Mouse (Mus musculus) erythroid progenitor cell, adult 5-6 weeks (primary cell): Measurements from ENCODE around the gene Gm19345. TPM values are rescaled to one million over a fixed set of nuclear protein-coding genes. Genes with fewer than 3 reads are reported as not detected.
A peak's percentile ranks its signal among the peaks of the same experiment; 100 is the strongest.

ENCODE experiments used
- ATAC-seq: replicated peaks from 2 replicates; pipeline ENCODE4 v1.8.0; 2016; ENCODE audit warnings: moderate number of reproducible peaks, mild to moderate bottlenecking, moderate TSS enrichment, inconsistent platforms; ENCODE audit not compliant: poor library complexity, low FRiP score, severe bottlenecking
- total RNA-seq, 2 experiments: library from RNA; stranded (forward) in 1 of 2; stranded (reverse) in 1 of 2; fragments of 150-400 nt in 1 of 2; fragments of 186-747, 209-891 nt in 1 of 2; gene quantifications; 2 replicates each; pipeline versions ENCODE4 v1.2.3 to v1.2.4; 2015 to 2017; ENCODE audit warnings: low replicate concordance in 2 of 2

Gm19345 gene
- total RNA-seq, 2 experiments from 2014 or later = not detected

DNA sequence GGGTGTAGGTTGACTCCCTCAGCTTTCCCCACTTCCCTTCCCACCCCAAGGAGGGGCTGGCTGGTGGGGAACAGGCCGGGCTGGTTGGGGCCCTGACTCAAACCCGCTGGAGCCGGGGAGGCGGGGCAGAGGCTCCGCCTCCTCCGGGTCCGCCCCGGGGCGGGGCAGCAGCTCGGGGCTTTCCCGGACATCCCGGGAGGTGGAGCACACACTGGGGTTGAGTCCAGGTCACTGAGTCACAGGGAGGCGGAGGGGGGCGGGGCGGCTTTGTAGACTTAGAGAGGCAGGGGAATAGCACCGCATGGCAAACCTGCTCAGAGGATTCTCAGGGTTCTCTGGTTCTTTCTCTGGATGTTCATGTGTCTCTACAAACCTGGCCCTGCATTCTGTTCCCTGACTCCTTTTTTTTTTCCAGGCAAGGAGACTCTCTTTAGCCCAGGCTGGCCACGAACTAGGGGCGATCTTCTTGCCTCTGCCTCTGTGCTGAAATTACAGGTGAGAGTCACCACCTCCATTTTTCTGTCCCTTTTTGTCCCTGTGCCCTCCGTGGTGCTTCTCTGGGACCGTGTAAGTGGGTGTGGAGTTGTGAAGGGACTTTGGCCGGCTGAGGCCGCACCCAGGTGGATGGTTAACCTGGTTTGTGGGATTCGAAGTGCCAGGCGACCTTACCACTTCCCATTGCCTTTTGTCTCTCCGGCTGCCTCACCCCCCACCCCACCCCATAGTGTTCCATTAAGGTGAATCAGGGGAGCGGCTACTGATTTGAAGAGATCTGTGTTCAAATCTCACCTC lies 27.4 kb upstream of the Gm19345 start:
- ATAC-seq = no peak

DNA sequence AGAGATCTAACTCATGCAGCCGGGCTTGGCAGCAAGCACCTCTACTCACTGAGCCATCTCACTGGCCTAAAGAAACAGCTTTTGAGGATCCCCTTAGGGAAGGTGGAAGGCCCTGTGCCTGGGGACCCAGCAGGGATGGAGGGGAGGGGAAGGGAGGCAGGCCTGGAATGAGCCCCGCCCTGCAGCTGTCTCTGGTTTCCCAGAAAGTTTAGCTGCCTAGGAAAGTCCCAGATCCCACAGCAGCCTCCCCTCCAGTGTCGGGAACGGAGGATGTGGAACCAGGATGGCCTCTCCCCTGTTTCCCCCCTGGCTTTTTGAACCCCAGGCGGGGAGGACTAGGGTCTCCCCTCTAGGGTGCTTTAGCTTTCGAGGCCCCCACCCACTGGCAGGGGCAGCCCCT lies 25.0 kb upstream of the Gm19345 start:
- ATAC-seq = no peak

DNA sequence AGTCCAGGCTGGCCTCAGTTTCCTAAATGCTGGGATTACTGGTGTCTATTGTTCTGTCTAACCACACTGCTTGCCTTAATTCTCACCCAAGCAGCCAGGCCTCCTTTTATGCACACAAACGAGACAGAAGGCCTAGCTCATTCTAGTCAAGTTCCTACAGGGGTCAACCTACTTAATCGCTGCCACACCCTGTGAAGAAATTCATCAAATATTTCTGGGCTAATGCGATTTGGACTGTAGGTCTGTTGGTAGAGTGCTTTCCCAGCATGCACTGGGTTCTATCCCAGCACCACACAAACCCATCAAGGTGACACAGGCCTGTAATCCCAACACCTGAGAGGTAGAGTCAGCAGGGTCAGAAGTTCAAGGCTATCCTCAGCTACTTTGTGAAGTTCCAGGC lies 22.1 kb upstream of the Gm19345 start:
- no peak for ATAC-seq

DNA sequence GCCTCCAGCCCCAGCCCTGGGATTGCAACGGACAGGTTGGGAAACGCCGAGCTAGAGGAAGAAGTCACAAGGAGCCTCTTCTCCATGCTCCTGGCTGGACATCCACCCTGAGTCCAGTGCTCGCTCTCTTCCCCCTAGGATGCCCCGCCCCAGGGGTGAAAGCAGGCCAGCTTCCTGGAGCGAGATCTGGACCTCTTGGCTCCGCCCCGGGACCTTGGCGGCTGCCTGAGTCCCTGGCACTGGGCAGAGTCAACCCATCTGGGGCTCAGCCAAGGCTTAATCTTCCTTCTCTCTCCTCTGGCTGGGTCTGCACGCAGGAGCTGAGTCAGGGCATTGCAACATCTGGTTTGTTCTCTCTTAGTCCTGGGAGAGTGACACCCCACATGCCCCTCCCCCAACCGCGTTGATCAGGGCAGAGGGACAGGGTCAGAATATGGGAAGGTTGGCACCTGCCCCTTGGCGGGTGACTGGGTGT lies 21.1 kb upstream of the Gm19345 start:
- no peak for ATAC-seq

DNA sequence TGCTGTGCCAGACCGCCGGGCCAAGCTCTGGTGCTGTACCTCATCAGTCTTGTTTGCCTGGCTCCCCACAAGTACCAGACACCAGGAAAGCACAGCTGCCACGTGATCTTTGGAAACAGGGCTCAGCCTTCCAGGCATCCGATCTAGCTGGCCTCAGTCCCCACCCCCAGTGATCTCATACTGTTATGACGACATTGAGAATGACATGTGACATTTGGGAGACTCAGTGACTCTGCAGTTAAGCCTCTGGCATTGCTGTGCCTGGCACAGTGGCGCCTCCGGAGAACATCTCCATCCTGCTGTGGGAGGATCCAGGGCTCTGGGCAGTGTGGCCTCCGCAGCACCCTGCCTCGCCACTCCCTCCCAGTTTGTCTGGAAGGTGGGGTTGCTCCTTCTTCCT lies 20.0 kb upstream of the Gm19345 start:
- 0 out of 2 replicates have a peak, but pooled peaks have one; percentile 54 for ATAC-seq

DNA sequence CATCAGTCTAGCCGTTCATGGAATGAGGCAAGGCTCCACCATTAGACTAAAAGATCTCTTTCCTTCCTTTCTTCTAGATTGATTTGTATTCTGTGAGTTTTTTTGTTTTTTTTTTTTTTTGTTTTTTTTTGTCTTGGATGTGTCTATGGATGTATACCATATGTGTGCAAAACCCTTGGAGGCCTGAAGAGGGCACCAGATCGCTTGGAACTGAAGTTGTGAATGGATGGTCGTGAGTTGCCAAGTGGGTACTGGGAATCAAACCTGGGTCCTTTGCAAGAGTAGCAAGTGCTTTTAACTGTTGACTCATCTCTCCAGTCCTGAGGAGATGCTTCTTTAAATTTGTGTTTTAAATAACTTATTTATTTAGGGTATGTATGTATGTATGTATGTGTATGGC lies 17.7 kb upstream of the Gm19345 start:
- ATAC-seq = no peak

DNA sequence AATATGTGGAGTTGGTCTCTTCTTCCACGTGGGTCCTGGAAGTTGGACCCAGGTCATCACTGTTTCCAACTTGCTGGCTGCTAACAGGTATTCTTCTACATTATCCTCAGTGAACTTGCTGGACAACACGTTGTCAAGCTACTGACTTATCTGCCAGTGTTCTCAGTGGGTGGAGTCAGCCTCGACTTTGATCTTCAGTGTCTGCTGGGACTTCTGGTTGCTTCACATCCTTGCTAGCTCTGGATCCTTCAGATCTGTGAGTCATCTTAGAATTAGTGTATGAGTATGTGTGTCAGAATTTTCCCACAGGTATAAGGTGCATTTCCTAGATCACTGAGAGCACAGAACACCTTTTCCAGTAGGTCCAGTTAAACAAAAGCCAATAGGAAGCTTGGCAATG lies 15.0 kb upstream of the Gm19345 start:
- no peak for ATAC-seq

DNA sequence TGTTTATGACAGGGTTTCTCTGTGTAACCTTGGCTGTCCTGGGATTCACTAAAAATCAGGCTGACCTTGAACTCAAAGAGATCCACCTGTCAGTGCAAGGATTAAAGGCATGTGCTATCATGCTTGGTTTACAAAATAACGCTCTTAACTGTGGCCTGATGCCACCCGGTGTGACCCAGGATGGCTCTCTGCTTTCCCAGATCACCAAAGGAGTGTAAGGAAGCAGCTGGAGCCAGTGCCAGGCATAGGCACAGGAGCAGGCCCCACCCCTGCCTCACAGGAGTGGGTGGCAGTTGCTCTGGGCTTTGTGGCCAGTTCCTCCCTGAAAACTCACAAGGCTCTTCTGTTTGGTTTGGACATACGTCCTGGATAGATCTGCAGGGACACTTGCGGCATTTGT lies 11.4 kb upstream of the Gm19345 start:
- no peak for ATAC-seq

DNA sequence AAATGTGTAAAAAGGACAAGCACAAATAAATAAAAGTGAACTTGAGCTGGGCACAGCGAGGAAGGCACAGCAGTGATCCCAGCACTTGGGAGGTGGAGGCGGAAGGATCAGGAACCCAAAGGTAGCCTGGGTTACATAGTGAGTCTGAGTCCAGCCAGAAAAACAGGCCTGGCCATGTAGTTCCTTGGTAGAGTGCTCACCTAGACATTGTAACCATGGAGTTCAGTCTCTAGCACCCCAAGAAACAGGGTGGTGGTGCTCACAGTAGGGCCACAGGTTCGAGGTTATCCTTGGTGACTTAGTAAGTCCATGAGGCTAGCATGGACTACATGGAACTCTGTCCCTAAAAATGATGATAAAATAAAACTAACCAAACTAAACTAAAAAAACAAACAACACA lies 10.9 kb upstream of the Gm19345 start:
- ATAC-seq = no peak

DNA sequence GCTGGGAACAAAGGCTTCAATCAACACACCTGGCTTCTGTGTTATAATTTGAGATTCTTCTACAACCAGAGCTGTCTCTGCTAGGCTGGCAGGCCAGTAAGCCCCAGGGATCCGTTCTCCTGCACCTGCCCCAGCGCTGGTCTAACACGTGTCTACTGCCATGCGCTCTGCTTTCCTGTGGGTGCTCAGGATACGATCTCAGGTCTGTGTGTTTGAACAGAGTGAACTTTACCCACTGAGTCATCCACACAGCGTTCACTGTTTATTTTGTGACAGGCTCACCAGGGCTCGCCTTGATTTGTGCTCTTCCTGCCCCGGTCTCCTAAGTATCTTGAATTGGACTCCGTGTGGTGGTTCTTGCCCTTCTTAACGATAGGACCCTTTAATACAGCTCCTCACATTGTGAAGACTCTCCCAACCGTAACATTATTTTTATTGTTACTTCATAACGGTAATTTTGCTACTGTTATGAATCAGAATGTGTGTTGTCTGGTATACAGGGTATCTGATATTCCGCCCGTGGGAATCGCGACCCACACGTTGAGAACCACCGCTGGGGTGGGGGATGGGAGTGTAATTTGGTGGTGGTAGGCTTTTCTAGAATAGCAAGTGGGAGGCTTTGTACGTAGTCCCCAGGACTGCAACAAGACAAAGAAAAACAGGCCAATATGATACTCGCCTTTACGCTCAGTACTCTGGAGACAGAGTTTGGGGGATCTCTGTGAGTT lies 10.0 kb upstream of the Gm19345 start:
- no peak for ATAC-seq

DNA sequence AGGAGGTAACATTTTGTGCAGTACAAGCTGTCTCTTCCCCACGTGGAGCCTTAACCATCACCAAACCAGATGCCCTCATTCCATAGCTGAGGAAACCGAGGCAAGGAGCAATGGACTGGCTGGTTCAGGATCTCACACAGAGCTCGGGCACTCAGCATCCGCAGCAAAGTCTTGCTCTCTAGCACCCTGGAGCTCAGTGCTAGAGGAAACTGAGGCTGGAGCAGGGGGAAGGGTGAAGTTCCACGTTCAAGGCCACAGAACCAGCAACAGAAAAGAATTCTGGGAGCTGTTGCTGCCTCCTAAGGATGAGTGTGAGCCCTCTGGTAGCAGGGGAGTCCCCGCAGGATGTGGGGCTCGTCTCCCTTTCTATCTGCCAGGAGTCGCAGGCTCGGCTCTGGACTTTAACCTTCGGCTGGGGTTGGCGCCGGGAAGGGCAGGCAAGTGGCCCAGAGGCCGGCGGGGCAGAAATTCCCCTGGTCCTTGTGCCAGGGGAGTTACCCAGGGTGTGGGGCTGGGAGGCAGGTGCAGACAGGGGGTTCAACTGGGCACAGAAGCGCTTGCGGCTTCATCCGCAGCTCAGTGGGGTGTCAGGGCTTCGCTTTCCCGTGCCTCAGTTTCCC lies 8.8 kb upstream of the Gm19345 start:
- no peak for ATAC-seq

DNA sequence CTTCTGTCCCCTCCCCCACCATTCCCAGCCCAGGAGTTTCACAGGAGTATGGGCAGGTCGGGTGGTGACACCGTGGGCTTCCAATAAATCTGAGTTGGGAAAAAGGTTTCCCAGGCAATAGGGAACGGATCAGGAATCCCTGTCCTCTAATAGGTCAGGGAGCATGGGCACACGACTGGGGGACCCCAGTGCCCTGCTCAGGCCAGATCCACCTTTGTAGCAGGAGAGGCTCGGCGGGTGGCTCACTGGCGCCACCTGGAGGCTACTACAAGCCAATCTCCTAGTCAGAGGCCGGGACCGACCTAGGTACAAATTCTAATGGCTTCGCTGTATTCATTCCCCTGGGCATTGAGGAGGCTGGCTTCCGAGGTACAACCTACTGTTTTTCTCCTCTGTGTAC lies 8.2 kb upstream of the Gm19345 start:
- ATAC-seq = no peak; the same call in 1 of the 2 replicates

DNA sequence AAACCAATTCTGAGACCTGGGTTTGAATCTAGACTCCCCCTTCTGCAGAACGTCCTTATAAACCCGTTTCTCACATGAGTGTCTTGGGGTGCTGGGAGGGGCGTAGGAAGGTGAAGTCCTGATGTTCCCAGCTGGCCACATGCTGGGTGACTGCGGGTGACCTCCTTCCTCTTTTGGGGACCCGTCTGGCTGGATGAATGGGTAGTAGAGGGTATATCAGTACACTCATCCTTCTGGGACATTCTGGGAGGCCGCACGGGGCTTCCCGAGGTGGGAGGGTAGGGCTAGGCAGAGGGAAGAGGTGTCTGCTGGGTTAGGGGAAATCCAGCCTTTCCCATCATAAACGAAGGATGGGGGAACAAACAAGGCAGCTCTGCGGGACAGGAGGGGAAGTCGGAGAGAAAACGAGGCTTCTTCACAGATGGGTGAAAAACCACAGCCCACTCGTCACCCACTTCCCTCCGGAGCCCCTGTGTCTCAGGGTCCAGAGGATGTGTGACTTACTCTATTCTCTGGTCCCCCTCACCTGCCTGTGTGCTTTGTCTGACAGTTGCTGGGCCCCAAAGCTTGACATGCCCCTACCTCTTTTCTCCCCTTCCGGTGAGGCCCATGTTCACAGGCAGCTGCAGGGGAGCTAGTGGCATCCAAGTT lies 7.2 kb upstream of the Gm19345 start:
- ATAC-seq = no peak

DNA sequence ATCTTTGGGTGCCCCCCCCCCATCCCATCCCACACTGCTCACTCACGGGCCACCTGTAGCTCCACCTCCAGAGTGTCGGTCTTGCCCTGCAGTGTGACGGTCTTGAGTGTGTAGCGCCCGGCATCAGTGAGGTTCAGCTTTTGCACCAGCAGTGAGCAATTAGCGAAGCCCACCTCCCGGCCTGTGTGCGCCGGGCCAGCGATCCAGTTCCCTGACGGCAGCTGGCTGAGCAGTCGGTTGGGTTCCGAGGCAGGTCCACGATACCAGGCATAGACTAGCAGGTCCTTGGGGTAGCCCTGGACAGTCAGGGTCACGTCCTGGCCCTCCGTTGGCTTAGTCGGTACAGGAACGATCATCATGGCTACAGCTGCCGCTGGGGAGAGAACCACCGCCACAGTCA lies 1.7 kb downstream of the Gm19345 start:
- ATAC-seq = no peak

DNA sequence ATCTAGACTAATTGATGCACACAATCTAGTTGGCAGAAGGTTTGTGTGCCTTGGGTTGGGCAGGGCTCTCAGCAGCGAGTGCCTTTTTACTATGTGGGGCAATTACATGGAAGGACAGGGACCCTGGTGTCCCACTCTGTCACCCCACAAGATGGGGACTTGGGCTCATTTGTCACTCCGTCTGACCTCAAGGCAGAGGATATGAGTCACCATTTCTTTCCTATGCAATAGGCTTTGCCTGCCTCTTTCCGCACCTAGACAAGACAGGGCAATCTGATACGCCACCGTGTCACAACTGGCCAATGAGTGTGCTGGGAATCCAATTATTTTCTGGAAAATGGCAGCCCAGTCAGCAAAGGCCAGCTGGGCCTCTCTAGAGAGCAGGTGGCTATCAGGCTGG lies 3.9 kb downstream of the Gm19345 start:
- ATAC-seq = no peak

DNA sequence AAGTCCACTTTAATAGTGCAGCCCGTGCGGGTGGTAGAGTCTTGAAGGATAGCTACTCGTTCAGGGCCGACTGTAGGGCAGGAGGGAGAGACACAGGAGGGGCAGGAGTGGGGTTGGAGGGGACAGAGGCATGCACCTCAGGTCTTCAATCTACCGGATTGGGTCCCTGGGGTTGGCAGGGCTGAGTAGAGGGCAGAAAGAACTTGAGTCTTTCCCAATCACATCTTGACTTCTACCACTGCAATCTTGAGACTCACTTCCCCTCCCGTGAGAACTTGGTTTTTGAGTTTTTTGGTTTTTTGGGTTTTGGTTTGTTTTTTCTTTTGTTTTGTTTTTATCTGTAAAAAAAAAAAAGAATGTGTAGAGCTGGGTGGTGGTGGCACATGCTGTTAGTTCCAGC lies 4.5 kb downstream of the Gm19345 start:
- ATAC-seq = no peak

DNA sequence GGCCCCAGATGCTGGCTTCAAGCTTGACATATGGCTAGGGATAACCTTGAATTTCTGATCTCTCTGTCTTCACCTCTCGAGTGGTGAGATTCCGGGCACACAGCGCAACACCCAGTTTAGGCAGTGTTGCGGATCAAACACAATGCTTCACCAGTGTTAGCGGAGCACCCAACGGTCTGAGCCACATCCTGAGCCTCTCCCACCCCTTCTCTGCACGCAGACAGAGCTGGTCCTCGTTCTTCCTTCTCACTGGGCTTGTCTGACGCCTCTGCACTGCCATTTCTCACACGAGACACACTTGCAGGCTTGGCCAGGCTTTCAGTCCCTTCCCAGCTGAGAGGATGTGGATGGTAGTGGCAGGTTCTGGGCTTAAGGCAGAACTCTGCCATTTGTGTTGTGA lies 7.9 kb downstream of the Gm19345 start:
- no peak for ATAC-seq

DNA sequence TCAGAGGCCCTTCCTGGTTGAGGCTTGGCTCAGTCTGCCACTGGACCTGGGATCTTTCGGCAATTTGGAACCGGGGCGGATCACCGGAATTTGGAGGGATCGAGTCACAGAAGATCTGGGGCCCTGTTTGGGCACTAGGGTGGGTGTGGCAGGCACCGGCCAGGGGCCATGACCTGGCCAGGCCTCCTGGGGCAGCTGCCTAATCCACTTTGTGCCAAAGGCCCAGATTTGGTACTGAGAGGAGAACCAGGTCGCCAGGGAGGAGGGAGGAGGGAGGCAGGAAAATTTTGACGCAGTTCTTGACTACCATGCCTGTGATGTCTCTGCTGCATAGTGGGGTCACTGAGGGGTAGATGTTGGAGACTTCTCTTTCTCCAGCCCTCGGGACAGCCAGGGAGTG lies 9.4 kb downstream of the Gm19345 start, which contains the start of gene Ceacam16:
Gene Ceacam16 (minus strand): TSS at position 101 of the 400 bp plus-strand sequence.
- no peak for ATAC-seq

DNA sequence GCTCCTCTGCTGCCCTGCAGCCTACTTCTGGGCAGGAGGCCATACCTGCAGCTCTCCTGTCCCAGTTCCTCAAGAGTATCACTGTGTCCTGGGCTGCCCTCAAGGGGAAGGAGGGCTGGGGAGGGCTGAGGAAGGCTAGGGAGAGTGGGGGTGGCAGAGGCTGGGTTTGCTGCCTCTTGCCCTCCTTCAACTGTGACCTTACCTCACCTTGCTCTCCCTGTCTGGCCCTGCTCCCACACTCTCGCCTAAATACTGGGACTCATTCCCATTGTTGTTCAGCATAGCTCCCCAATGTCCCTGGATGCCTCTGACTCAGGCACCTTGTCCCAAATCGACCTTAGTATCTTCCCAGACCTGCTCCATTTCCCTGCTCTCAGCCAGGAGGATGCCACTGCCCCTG lies 12.4 kb downstream of the Gm19345 start:
- ATAC-seq = no peak
